Mouse (Mus musculus) inflammation-experienced regulatory T-cells, adult 16 weeks (primary cell): ENCODE results near the gene Rlbp1. TPM values are rescaled to one million over a fixed set of nuclear protein-coding genes. Genes with fewer than 3 reads are reported as not detected.

Experiments used
- polyA plus RNA-seq: library from polyadenylated mRNA; unstranded; fragments of 100-300 nt; shearing (Covaris generic); gene quantifications from one replicate; pipeline ENCODE4 v1.2.1, GENCODE M21; 2017

The Rlbp1 gene
- not detected for polyA plus RNA-seq

DNA sequence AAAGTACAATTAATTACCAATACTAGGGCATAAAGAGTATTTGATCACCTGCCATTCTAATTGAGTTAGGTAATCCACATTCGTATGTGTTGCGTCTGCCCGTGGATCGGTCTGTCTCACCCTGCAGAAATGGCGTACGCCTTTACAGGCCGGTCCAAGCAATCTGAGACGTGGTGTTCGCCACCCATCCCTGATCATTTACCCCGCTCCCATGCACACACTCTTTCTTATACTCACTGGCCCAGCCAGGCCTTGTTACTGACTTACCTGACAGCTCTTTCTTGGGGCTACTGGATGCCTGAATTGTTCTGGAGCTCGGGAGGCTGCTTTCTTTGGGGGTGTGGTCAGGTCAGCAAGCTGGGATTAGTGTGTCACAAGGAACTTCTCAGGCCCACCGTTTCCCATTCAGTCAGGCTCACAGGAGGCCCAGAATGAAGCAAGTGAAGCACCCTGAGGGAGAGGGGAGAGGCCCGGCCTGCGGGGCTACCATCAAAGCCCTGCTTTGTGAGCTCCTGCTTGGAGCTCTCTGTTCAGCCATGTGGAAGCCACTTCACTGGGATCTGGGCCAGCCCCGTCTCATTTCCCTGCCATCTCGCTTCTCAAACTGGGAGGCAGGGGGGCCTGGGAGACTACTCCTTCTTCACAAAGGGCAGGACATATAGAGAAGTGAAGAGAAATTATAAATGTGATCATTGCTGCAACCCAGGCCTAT is at the start of gene Rlbp1:
Rlbp1 (minus strand) TSS at position 627 of the 712 bp plus-strand sequence.

DNA sequence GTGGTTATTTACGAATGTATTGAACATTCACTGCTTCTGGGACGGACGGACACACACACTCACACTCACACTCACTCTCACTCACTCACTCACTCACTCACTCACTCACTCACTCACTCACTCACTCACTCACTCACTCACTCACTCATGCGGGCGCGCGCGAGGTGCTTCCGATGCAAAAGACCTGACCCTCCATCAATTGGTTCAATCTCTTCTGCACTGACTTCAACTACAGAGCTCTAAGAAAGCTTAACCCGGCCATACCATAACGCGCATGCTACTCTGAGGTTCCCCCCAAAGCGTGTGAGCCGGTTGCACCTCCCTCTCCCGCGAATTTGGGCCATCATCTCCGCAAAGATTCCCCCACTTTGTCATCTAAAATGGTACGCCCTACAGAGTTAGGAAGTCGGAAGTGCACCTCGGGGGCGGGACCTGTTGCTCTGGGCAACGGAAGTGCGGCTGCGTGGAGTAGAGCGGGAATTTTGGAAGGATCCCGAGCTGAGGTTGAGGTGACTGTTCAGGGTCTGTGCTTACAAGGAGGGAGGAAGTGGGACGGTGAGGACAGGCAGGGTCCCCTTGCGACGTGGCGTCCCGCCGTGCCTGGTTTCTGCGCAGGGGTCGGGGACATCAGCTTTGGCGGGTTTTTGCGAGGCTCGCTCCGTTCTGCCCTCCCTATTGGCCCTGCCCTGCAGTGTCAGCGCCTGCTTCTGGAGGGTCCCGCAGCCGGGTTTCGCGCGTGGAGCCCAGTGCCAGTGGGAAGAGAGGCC is 5.2 kb upstream of the Rlbp1 start, which contains the start of gene Fanci:
Fanci (plus strand) TSS at position 47 of the 767 bp plus-strand sequence.

Other genes with a start within 250 kb of the Rlbp1 start
- 21.5 TPM for gene Mfge8, start 238.0 kb downstream of the Rlbp1 start, polyA plus RNA-seq
- gene Abhd2, start 113.8 kb downstream of the Rlbp1 start, polyA plus RNA-seq: 16.4 TPM
- 5.3 TPM for gene Fanci, start 4.9 kb upstream of the Rlbp1 start, polyA plus RNA-seq
- gene Polg, start 79.3 kb upstream of the Rlbp1 start, polyA plus RNA-seq: 74.3 TPM
- not detected for gene Rhcg, start 230.6 kb upstream of the Rlbp1 start, polyA plus RNA-seq